ENCODE assay signal across 24 mouse cellular contexts in the genomic region with DNA sequence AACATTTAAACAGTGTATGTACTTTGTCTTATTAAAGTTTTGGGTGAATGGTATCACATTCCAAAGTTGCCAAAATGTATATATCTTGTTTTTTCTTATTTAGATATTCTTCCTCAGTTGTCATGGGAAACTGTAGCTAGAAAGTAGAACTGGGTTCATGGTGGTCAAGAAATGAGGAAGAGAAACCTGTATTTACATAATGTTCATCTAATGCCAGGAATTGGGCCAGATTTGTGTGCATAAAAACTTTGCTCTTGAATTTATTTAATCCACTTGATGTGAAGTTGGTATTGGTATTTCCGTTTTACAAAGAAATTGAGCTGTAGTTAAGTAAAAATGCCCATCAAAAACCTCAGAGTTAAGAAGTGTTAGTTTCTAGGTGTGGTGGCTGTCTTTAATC. TPM values are rescaled to one million over a fixed set of nuclear protein-coding genes. Genes with fewer than 3 reads are reported as not detected.
DNase-seq lines count a peak whose midpoint lies in the region; ATAC-seq and TF ChIP-seq lines count a peak whose summit lies in the region.
"Had no signal": no experiment of that assay in that cellular context is flagged by ENCODE, and none has a peak within 500 bp of the region (broad histone marks: within the 10 kb centered on the region; RNA-seq: fewer than 3 reads in every experiment).

No protein-coding gene starts in this region.

- H3K4me2 ChIP-seq in hindbrain, embryonic 14.5 days (replicated peaks) = no peak overlapping the region
- H3K4me2 ChIP-seq in hindbrain, embryonic 12.5 days (replicated peaks) = no peak overlapping the region
- no peak overlapping the region for H3K4me2 ChIP-seq in midbrain, postnatal 0 days (ENCODE audit: low read depth, low read length, poor library complexity, severe bottlenecking)
- no peak overlapping the region for H3K4me2 ChIP-seq in midbrain, embryonic 16.5 days (ENCODE audit: low read length)

- H3K9me3 ChIP-seq in hindbrain, embryonic 14.5 days (ENCODE audit: control insufficient read depth, low read length) = no peaks in the 10 kb centered on the region
- H3K9me3 ChIP-seq in hindbrain, embryonic 12.5 days (replicated peaks) = no peaks in the 10 kb centered on the region
- H3K9me3 ChIP-seq in midbrain, postnatal 0 days (ENCODE audit: low read length) = no peaks in the 10 kb centered on the region
- H3K9me3 ChIP-seq in midbrain, embryonic 16.5 days (replicated peaks; ENCODE audit: control insufficient read depth, low read length, poor library complexity, severe bottlenecking) = no peaks in the 10 kb centered on the region
- H3K9me3 ChIP-seq: forebrain, embryonic 10.5 days; G1E; kidney, embryonic 15.5 days; limb, embryonic 15.5 days; liver, embryonic 15.5 days; megakaryocyte, embryonic 14.5 days; midbrain, embryonic 13.5 days had no signal

- WGBS in hindbrain, embryonic 14.5 days = 90% methylated on average over 1 of the region's 1 CpGs
- 98% methylated on average over 1 of the region's 1 CpGs for WGBS in hindbrain, embryonic 12.5 days
- 89% methylated on average over 1 of the region's 1 CpGs for WGBS in midbrain, postnatal 0 days
- 94% methylated on average over 1 of the region's 1 CpGs for whole genome bisulfite sequencing in midbrain, embryonic 16.5 days

- no peak overlapping the region for H3K9ac ChIP-seq in hindbrain, embryonic 14.5 days
- H3K9ac ChIP-seq in hindbrain, embryonic 12.5 days = no peak overlapping the region
- no peak overlapping the region for H3K9ac ChIP-seq in midbrain, postnatal 0 days (replicated peaks; ENCODE audit: low read length, poor library complexity, severe bottlenecking)
- no peak overlapping the region for H3K9ac ChIP-seq in midbrain, embryonic 16.5 days (ENCODE audit: low read depth, low read length)
- H3K9ac ChIP-seq: kidney, embryonic 15.5 days; limb, embryonic 15.5 days had no signal

- H3K36me3 ChIP-seq in hindbrain, embryonic 14.5 days (replicated peaks; ENCODE audit: control insufficient read depth, insufficient read depth) = peaks cover 1% of the 10 kb centered on the region
- peaks cover 2% of the 10 kb centered on the region for H3K36me3 ChIP-seq in hindbrain, embryonic 12.5 days
- H3K36me3 ChIP-seq in midbrain, postnatal 0 days (ENCODE audit: insufficient read depth, low read length) = peaks cover 1% of the 10 kb centered on the region
- H3K36me3 ChIP-seq in midbrain, embryonic 16.5 days (ENCODE audit: control insufficient read depth, insufficient read depth, low read length) = 0 out of 2 replicates have a peak, but pooled peaks cover 2% of the 10 kb centered on the region

- no peak for TF ChIP-seq CTCF in midbrain, postnatal 0 days (IDR thresholded peaks at IDR 0.05)

- H3K4me3 ChIP-seq in hindbrain, embryonic 14.5 days (replicated peaks; ENCODE audit: low read length) = peak overlapping the region; percentile 88; the same call in 1 of the 2 replicates
- H3K4me3 ChIP-seq in hindbrain, embryonic 12.5 days = no peak overlapping the region
- H3K4me3 ChIP-seq in midbrain, postnatal 0 days (ENCODE audit: low read depth, low read length) = peak overlapping the region; percentile 66; the same call in 1 of the 2 replicates
- no peak overlapping the region for H3K4me3 ChIP-seq in midbrain, embryonic 16.5 days (ENCODE audit: low read depth, low read length)

- no peak overlapping the region for H3K27ac ChIP-seq in hindbrain, embryonic 14.5 days
- H3K27ac ChIP-seq in hindbrain, embryonic 12.5 days = no peak overlapping the region
- H3K27ac ChIP-seq in midbrain, postnatal 0 days (ENCODE audit: low read depth, low read length) = no peak overlapping the region
- no peak overlapping the region for H3K27ac ChIP-seq in midbrain, embryonic 16.5 days (ENCODE audit: low read length)

- H3K4me1 ChIP-seq in hindbrain, embryonic 14.5 days (replicated peaks; ENCODE audit: control insufficient read depth, insufficient read depth, low read length) = peaks cover 12% of the 10 kb centered on the region
- peaks cover 19% of the 10 kb centered on the region for H3K4me1 ChIP-seq in hindbrain, embryonic 12.5 days
- no peaks in the 10 kb centered on the region for H3K4me1 ChIP-seq in midbrain, postnatal 0 days (ENCODE audit: insufficient read depth, low read length)
- peaks cover 21% of the 10 kb centered on the region for H3K4me1 ChIP-seq in midbrain, embryonic 16.5 days (ENCODE audit: control insufficient read depth, insufficient read depth, low read length)

- ATAC-seq in hindbrain, embryonic 14.5 days (ENCODE audit: low FRiP score) = no peak
- ATAC-seq in hindbrain, embryonic 12.5 days (ENCODE audit: low FRiP score) = no peak
- ATAC-seq in midbrain, postnatal 0 days (ENCODE audit: low FRiP score) = no peak
- no peak for ATAC-seq in midbrain, embryonic 16.5 days

- H3K27me3 ChIP-seq in hindbrain, embryonic 14.5 days (ENCODE audit: control insufficient read depth, insufficient read depth, low read length) = peaks cover 21% of the 10 kb centered on the region
- peaks cover 27% of the 10 kb centered on the region for H3K27me3 ChIP-seq in hindbrain, embryonic 12.5 days
- peaks cover 13% of the 10 kb centered on the region; the same call in 1 of the 2 replicates for H3K27me3 ChIP-seq in midbrain, postnatal 0 days (ENCODE audit: insufficient read depth, low read length)
- peaks cover 17% of the 10 kb centered on the region for H3K27me3 ChIP-seq in midbrain, embryonic 16.5 days (ENCODE audit: control insufficient read depth, insufficient read depth, low read depth, low read length)

- peak; percentile 4 for DNase-seq in embryo, embryonic 10.5 days (ENCODE audit: low spot score)
- DNase-seq in embryo, embryonic 10 days (ENCODE audit: low spot score) = no peak
- no peak for DNase-seq in hindbrain, embryonic 14.5 days (ENCODE audit: low spot score)
- no peak for DNase-seq in midbrain, postnatal 0 days (ENCODE audit: low spot score)
- no peak for DNase-seq in ovary, postnatal 36 days (ENCODE audit: low spot score)
- no peak for DNase-seq in cerebellum, adult 18-20 months
- DNase-seq: adrenal gland, adult 8-10 months; cerebellum, adult 2 months; cerebellum, postnatal 36 days; heart, adult 11 months; kidney, adult 11 months; kidney, postnatal 4 days; left cerebral cortex, postnatal 4 days; right cerebral cortex, postnatal 14 days had no signal

RNA-seq across cellular contexts. Expression of a gene that starts 0.9 kb away (rescaled TPM):
- 166 and 175 TPM in 2 replicates for polyA plus RNA-seq in hindbrain, embryonic 14.5 days (2014; fragmentation: Nextera tagmentation; extraction: Ambion mirVana)
- 175 and 182 TPM in 2 replicates for polyA plus RNA-seq in hindbrain, embryonic 12.5 days (2016; fragmentation: Nextera tagmentation; extraction: Ambion mirVana)
- total RNA-seq in midbrain, postnatal 0 days (2014; rRNA removed) = 134 and 156 TPM in 2 replicates
- 160 and 167 TPM in 2 replicates for polyA plus RNA-seq in midbrain, postnatal 0 days (2015; fragmentation: Nextera tagmentation; extraction: Ambion mirVana)
- 197 and 201 TPM in 2 replicates for polyA plus RNA-seq in midbrain, embryonic 16.5 days (2015; fragmentation: Nextera tagmentation; extraction: Ambion mirVana)

RNA-seq across cellular contexts. Expression of a gene that starts 8.4 kb away (rescaled TPM):
- 2.4 and 3.1 TPM in 2 replicates for polyA plus RNA-seq in hindbrain, embryonic 14.5 days (2014; fragmentation: Nextera tagmentation; extraction: Ambion mirVana)
- 8.1 and 9.4 TPM in 2 replicates for polyA plus RNA-seq in hindbrain, embryonic 12.5 days (2016; fragmentation: Nextera tagmentation; extraction: Ambion mirVana)
- total RNA-seq in midbrain, postnatal 0 days (2014; rRNA removed) = not detected in 2 replicates
- polyA plus RNA-seq in midbrain, postnatal 0 days (2015; fragmentation: Nextera tagmentation; extraction: Ambion mirVana) = 3.1 and 3.9 TPM in 2 replicates
- 6.2 and 7.6 TPM in 2 replicates for polyA plus RNA-seq in midbrain, embryonic 16.5 days (2015; fragmentation: Nextera tagmentation; extraction: Ambion mirVana)

RNA-seq across cellular contexts. Expression of a gene that starts 21.5 kb away (rescaled TPM):
- polyA plus RNA-seq in hindbrain, embryonic 14.5 days (2014; fragmentation: Nextera tagmentation; extraction: Ambion mirVana) = 0.31 and 0.71 TPM in 2 replicates
- 0.83 and 0.98 TPM in 2 replicates for polyA plus RNA-seq in hindbrain, embryonic 12.5 days (2016; fragmentation: Nextera tagmentation; extraction: Ambion mirVana)
- total RNA-seq in midbrain, postnatal 0 days (2014; rRNA removed) = 0.82 and 1.1 TPM in 2 replicates
- 0.75 and 0.81 TPM in 2 replicates for polyA plus RNA-seq in midbrain, postnatal 0 days (2015; fragmentation: Nextera tagmentation; extraction: Ambion mirVana)
- polyA plus RNA-seq in midbrain, embryonic 16.5 days (2015; fragmentation: Nextera tagmentation; extraction: Ambion mirVana) = 0.45 and 0.59 TPM in 2 replicates

RNA-seq across cellular contexts. Expression of a gene that starts 27.1 kb away (rescaled TPM):
- 12.8 and 14.0 TPM in 2 replicates for polyA plus RNA-seq in hindbrain, embryonic 14.5 days (2014; fragmentation: Nextera tagmentation; extraction: Ambion mirVana)
- polyA plus RNA-seq in hindbrain, embryonic 12.5 days (2016; fragmentation: Nextera tagmentation; extraction: Ambion mirVana) = 14.5 and 18.6 TPM in 2 replicates
- total RNA-seq in midbrain, postnatal 0 days (2014; rRNA removed) = 6.6 and 9.2 TPM in 2 replicates
- 7.6 and 8.9 TPM in 2 replicates for polyA plus RNA-seq in midbrain, postnatal 0 days (2015; fragmentation: Nextera tagmentation; extraction: Ambion mirVana)
- 10.4 and 10.5 TPM in 2 replicates for polyA plus RNA-seq in midbrain, embryonic 16.5 days (2015; fragmentation: Nextera tagmentation; extraction: Ambion mirVana)
- polyA plus RNA-seq: G1E had no signal

RNA-seq across cellular contexts. Expression of a gene that starts 40.3 kb away (rescaled TPM):
- 2.3 TPM in 2 replicates for polyA plus RNA-seq in hindbrain, embryonic 14.5 days (2014; fragmentation: Nextera tagmentation; extraction: Ambion mirVana)
- 1.6 and 1.7 TPM in 2 replicates for polyA plus RNA-seq in hindbrain, embryonic 12.5 days (2016; fragmentation: Nextera tagmentation; extraction: Ambion mirVana)
- total RNA-seq in midbrain, postnatal 0 days (2014; rRNA removed) = 4.7 and 9.3 TPM in 2 replicates
- 4.8 TPM in 2 replicates for polyA plus RNA-seq in midbrain, postnatal 0 days (2015; fragmentation: Nextera tagmentation; extraction: Ambion mirVana)
- polyA plus RNA-seq in midbrain, embryonic 16.5 days (2015; fragmentation: Nextera tagmentation; extraction: Ambion mirVana) = 3.6 and 3.9 TPM in 2 replicates
- total RNA-seq: G1E; gastrocnemius, adult 8-10 months had no signal

Comparison
In these comparisons a context has a peak if more than half of its experiments do, and no peak if none do; other contexts are left out.
1. H3K4me3 ChIP-seq: peak in hindbrain, embryonic 14.5 days (single experiment) and midbrain, postnatal 0 days (single experiment); none in hindbrain, embryonic 12.5 days (single experiment) and midbrain, embryonic 16.5 days (single experiment).